Mouse (Mus musculus): ENCODE measurements at regions not wholly inside any gene's neighbourhood (a gene's known extent, or its start where the extent isn't known, plus 50 kb on each side); places are given as distances from the start of the nearest gene placed in this dataset.
A peak's percentile ranks its signal among the peaks of the same experiment; 100 is the strongest.

DNA sequence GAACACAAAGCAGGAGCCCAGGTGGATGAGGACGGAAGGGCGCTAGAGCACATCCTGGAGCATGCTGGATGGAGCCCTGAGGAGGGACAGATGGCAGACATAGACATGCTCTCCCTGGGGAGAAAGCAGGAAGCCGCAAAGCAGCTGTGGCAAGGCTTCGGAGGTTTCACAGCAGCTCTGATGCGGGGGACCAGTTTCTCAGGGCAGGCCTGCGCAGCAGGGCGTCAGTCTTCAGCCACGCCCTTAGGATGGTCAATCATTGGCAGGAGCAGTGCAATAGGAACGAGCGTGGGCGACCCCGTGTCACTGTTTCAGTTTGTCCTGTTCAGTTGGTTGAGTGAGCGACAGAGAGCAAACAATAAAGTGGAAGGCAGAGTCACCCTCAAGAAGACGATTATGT lies 343.8 kb upstream of the Gm10131 start:
- DNase-seq (ENCODE audit: low spot score in 2 of 2): peak in 1 of 2 experiments; percentile 54

DNA sequence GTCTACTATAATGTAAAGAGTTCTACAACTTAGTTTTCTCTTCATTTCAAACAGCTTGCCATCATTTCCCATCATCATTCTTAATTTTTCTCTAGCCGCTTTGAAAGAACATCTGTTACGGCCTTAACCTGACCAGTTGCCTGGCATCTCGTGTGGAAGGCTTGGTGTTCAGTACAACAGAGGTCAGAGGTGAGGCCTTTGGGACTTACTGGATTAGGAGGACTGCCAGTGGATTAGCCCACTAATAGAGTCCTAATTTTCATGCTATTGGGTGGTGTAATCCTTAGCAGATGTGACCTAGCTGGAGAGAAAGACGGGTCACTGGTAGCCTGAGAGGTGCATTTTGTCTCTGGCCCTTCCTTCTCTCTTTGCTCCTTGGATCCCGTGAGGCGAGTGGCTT lies 341.3 kb upstream of the Gm10131 start:
- no peak for DNase-seq (ENCODE audit: low spot score in 2 of 2)

DNA sequence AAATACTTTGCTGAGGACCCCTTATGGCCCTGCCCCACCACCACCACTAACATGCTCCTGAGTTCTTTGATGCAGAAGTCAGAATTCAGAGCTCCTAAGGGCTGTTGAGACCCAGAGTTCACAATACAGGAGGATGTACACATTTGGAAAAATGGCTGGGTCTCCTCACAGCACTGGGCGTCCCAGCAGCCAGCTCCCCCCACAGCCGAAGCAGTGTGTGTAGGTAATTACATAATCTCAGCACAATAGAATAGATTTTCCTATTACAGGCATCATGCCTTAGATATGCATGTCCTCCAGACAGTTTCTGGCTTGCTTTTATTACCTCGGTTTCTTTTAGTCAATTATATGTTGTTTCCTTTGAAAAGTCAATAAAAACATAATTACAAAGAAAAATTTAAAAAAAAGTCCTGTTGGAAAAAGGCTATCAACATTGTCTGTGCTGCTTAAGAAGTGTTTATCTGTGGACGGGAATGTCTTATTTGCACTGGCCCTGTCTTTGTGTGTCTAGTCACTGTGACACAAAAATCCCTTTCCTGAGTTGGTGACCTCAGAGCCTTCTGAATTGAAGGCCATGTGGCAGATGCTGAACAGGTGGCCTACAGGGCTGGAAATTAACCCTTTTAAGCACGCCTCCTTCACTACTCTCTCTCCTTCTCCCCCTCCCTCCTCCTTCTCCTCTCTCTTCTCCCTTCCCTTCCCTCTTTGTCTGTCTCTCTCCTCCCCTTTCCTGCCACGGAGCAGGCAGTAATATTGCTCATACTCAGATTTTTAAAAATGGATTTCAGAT lies 339.9 kb upstream of the Gm10131 start:
- no peak for DNase-seq (ENCODE audit: low spot score in 2 of 2)

DNA sequence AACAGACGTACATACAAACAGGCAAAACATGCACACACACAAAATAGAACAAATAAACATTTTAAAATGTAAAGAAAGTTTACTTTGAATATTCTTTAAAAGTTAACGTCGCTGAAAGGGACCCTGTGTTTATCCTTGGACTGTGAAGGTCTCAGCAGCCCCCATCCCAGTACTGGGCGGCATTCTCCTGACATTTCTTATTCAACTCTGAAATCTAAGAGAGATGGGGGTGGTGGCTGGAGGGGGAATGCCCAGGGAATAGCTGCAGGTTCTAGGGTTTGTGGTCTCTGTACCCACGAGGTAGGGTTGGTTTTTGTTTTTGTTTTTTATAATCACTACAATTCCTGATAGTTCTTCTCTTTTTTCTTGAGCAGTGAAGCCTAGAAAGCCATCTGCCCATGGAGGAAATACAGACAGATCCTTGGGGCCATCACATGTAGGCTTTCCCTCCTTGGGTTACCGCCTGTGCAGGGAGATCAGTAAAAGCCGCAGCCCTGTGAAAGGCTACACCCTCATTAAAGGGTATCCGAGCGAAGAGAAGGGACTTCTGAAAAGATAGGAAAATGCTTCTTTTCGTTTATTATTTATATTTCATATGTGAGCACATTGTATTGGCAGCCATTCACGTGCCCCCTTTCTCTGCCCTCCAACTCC lies 338.0 kb upstream of the Gm10131 start:
- no peak for DNase-seq (ENCODE audit: low spot score in 2 of 2)

DNA sequence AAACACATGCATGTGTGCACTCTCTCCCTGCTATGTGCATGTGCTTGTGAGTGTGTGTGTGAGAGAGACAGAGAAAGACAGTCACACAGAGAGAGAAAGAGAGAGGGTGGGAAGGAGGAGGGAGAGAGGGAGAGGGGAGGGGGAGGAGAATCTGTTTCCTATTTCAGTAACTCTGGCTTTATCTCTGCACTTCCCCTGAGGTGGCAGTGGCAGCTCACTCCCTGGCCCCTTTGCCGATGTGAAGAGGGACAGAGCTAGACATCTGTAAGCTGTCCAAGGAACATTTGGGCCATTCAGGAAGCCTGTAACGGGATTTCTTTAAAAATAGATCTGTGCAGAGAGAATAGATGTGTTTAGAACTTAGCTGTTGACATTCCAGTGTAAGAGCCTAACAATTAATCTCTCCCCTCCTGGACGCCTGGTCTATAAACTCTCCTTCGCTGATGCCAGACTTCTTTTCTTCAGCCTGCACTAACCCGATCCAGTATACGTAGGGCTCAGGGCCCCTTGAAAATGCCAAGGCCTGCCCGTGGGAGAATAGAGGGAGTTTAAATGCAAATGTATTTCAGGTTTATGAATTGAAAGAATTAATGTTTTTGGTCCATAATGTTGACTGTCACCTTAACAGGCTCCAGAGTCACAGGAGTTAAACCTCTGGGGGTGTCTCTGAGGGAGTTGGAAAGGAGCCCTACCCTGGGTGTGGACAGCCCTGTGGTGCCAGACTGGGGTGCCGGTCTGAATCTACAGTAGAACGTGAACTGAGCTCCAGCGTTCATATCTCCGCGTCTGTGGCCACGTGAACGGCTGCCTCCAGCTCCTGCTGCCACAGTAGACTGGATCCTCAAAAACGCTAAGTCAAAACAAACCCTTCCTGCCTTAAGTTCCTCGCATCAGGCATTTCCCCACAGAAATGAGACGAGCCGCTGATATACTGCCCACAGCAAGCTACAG lies 336.6 kb upstream of the Gm10131 start:
- no peak for DNase-seq (ENCODE audit: low spot score in 2 of 2)

DNA sequence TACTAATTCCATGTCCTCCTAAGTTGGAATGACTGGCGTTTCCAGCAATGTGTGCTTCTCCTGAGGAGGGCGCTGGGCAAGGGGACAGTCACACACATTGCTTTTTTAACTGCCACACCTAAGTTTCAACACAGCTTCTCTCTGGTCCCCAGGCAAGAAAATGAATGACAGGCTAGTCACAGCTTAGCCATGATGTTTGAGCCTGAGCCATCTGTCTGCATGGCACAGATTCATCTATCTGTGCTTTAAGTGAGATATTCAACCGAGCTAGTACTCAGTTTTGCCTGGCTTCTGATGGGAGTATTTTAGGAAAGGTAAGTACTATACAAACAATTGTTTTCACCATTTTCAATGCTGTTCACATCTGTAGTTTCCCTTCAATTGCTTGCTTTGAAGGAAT lies 331.2 kb upstream of the Gm10131 start:
- no peak for DNase-seq (ENCODE audit: low spot score in 2 of 2)

DNA sequence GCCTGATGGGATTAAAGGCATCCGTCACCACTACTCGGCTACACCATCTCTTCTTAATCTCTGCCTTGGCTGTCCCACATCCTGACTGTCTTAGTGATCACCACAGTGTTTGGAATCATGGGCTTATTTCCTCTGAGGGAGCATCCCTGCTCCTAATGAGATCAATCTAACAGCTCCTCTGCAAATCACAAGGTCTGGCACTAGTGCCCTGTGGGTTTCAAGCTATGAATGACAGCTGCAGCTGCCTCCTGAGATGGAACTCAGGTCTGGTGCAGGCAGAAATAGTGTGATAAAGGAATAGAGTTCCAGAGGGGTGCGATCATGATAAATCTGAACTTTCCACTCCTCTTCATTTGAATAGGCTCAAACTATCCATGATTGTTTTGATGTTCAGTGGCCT lies 330.2 kb upstream of the Gm10131 start:
- DNase-seq (ENCODE audit: low spot score in 2 of 2): no peak

DNA sequence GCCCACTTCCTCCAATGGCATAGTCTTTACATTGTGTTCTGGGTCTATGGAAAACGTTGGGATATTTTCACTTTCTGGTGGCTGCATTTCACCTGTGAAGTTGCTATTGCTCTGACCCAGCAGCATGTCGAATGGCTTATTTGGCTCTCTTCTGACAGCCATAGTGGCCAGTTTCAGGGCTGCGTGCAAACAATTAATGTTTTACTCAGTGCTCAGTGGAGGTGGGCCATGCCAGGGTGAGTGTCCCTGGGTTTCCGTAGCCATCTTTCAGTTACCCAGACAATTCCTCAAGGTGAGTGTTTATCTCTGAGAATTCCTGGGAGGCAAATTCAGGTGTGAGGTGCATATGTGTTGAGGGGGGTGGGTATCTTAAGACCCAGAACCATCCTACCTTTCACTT lies 329.2 kb upstream of the Gm10131 start:
- no peak for DNase-seq (ENCODE audit: low spot score in 2 of 2)

DNA sequence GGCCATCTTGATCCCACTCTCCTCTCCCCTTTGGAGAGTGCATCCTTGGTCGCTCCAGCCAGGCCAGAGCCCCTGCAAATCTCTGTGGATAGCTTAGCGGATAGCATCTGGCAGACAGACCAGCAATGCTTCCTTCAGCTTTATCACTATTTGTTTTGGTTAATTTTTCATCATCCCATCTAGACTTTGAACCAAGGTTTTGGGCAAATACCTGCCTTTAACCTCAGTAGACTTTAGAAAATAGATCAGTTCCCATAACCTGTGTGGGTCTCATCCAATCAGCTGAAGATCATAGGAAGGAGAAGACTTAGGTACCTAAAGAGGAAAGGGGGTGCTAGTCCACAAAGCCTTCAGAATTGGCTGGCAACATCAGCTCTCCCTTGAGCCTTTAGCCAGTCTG lies 327.2 kb upstream of the Gm10131 start:
- no peak for DNase-seq (ENCODE audit: low spot score in 2 of 2)

DNA sequence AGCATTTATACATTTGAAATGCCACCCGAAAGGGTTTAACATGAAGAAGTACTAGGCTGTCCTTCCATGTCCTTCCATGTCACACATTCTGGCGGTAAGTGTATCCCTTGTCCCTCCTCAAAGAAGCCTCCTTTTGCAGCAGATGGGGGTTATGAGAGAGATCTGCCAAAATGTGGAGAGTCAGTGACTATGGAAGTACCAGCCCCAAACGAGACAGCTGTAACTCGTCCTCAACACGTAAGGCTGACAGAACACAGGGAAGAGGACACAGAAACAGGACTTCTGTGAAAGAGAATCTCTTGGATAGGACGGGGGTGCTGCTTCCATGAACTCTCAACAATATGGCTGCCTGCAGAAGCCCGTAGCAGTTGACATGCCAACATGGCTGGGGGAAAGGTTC lies 320.4 kb upstream of the Gm10131 start:
- DNase-seq (ENCODE audit: low spot score in 2 of 2): no peak

DNA sequence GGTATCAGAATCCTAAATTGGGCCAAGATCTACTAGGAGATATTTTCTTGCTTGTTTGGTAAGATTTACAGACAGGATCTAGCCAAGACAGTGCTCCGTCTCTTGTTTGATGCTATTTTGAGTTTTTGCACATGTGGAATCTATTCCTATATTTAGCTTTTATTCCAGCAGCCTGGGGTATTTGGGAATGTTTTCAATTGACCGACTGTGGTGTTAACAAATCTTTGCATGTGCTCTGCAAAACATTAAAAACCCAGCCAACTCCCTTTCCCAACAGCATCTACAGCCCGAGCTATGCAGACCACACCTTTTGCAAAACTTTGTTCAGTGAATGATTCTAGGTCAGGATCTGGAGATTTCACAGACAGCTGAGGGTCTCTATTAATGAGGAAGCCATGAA lies 317.7 kb upstream of the Gm10131 start:
- no peak for DNase-seq (ENCODE audit: low spot score in 2 of 2)

DNA sequence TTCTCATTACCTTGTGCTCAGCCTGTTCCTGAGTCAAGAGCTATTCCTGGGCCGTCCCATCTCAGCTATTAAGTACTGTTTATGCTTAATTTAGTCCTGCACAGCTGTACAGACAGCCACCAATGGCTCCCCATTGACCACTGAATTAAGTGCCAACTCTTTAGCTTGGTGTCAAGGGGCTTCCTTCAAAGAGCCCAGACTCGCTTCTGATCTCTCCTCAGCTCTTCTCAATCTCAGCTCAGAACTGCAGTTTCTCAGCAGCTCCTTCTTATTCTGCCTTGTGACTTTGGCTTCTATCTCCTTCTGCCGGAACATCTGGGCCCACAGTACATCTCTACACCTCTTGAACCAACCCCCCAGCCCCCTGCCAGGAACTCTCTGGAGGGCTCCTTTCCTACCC lies 290.0 kb upstream of the Gm10131 start:
- DNase-seq (ENCODE audit: low spot score in 2 of 2): no peak

DNA sequence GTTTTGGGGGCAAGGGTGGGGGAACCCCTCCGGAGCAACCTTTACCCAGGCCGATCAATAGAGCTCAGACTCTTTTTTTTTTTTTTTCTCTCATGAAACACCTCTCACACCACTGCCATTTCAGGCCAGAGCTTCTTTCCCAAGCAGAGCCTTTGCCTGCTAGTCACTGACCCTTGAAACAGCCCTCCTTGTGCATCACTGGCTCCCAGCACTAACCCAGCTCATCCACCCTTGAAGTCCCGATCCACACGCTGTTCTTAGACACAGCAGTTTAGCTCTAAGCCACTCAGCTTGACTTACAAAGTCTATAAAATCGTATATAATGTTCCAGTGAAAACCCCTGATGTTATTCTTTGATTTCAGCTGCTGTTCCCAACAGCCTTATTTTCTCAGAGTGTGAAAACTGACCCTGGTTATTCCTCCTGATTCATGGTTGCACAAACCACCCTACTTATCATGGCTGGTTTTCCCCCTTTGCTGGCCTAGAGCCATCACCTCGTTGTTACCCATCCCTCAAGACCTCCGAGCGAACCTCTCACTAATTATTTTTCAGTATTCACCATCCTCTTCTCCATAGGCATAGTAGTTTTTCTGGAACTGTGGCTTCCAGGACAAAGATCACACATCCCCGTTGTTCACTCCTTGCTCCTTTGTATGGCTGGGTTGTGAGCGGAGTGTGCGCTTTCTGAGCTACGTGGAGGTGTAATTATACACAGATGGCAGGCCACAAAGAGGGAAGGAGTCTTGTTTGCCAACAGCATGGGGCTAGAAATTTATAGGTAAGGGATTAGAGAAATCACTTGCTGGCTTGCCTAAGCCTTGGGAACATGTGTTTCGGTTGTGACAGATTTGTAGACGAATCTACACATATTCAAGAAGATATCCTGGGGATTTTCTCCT lies 287.6 kb upstream of the Gm10131 start:
- DNase-seq (ENCODE audit: low spot score in 2 of 2): no peak

DNA sequence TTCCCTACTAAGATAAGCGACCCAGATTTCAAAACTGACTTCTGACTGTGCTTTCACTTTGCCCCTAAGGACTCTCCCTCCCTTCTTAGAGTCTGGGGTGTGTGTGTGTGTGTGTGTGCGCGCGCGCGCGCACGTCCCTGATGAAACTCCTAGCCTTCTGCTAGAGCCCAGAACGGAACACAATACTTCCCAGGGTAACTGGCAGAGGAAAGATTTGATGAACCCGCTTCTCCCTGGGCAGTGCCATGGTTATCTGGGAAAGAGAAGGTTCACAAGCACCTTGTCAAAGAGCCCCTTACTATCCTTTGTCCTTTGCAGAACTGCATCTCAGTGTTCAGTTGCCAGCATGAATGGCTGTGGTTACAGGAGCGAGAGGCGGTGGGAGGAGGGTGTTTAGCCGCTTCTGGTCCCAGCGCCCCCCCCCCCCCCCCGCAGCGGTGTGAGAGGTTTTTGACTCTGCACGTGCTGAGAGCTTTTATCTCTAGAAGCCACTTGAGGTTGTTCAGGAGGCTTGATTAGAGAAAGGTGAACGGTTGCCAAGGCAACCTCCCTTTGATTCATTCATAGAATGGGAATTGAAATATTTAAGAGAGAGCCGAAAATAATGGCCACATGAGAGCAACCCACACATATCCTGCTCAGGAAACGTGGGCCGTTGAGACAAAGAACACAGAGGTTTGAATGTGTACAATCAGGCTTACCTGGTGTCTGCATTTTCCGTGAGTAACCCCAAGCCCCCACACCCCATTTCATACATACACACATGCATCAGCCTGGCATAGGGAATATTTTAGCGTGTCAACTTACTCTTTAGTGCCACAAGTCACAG lies 286.3 kb upstream of the Gm10131 start:
- peak in 1 of 2 experiments; percentile 14 for DNase-seq (ENCODE audit: low spot score in 2 of 2)

DNA sequence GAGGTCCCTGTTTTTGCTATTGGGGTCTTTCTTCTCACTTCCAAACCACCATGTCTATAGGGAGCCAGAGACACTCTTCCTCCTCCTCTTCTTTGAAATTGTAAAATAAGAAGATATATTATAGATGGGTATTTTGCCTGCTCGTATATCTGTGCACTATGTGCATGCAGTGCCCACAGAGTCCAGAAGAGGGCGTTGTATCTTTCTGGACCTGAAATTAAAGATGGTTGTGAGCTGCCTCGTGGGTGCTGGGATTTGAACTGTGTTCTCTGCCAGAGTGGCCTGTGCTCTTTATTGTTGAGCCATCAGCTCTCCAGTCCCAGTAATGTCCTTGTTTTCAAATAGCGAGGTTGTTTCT lies 285.7 kb upstream of the Gm10131 start:
- DNase-seq (ENCODE audit: low spot score in 2 of 2): no peak

DNA sequence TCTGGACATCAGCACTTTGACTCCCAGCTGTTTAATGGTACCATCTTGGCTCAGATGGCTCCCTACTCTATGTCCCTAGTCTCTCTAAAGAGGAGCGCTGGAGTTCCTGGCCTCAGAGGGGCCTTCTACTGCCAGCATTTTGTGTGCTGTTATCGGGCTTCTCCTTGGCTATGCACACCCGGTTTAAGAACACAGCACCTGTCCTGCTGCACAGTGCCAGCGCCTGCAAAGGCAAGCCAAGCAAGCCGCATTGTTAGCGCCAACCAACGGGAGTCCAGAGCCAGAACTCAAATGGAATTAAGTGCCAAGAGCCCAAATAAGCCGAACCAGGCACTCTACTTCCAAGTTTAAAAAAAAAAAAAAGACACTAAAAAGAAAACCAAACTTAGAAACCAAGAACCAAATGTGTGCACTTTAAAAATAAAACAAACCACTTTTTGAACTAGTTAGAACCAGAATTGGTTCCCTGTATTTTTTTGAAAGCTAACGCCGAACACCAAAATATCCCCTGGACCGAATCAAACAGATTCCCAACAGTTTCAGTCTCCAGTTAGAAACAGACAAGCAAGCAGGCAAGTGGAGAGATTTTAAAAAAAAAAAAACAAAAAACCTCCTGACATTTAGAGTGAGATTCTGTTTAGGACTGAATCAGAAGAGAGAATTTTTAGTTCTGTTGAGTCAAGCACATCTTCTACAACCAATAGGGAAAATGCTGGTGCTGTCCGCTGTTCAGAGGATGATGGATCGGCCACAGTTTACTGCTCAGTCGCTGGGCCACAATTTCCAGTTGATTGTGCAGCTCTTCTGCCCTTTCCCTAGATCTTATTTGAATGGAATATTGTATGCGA lies 281.7 kb upstream of the Gm10131 start:
- DNase-seq (ENCODE audit: low spot score in 2 of 2): no peak

DNA sequence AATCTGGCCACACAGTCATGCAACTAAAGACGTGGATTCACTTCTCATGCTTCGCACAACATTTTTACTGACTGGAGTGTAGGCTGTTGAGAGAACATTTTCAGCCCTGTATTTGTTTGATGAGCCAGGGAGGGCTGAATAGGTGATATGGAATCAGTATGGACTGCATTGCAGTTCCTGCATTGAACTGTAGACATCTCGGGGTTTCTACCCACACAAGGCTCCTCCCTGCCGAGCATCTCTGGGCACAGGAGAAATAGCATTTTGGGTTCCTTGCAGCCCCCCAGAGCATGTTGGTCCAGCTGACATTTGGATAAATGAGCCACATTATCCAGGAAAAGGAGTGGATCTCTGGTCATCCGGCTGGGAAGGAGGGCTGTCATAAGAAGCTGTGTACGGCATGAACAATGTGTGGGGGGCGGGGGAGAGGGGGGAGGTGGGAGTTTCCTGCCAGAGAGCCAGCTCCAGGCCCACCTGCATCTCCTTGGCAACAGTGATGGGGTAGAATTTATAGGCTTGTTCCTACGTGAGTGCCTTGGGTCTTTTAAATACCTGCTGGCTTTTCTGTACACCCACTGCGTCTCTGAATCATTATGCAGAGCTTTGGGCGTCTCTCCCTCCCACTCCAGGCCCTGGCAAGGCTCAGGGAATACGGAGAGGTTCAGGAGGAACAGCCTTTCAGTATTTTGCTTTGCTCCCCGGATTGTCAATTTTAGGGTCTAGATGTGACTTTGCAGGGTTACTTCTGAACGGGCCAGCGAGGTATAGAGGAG lies 280.9 kb upstream of the Gm10131 start:
- DNase-seq (ENCODE audit: low spot score in 2 of 2): no peak

DNA sequence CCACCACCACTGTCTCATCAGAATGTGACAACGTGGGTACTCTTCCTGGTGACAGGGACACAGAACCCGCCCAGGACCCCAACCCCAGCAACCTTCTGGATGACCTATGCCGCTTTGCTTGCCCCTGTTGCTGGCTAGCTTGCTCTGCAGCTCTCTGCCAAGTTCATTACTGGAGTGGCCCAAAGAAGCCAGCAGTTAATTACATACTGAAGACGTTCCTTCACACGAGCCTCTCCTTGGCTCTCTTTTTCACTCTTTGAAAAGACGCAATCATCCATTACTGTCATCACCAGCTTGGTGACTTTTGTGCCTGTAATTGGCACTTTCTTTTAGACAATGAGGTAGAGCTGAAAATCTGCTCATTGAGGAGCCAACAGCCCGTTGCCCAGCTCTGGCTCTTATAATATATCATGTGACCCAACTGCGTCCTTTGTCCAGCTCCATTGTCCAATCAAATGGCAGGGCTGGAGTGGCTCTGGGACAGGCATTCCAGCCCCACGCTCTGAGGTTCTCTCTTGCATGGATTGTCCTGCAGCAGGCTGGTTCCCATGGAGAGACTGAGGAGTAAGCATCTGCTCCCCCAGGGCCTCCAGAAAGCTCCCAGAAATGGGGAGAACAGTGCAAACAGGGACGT lies 274.4 kb upstream of the Gm10131 start:
- no peak for DNase-seq (ENCODE audit: low spot score in 2 of 2)

Data from natural killer cell, adult 2 months (primary cell).